Mouse (Mus musculus) kidney, postnatal 0 days (tissue): Measurements from ENCODE around the gene Pja2. TPM values are rescaled to one million over a fixed set of nuclear protein-coding genes. Genes with fewer than 3 reads are reported as not detected.
A peak's percentile ranks its signal among the peaks of the same experiment; 100 is the strongest.
"Not testable (repeated sequence)": the region's sequence is repeated elsewhere in the genome, so short reads cannot be mapped to it uniquely, and the experiment has no call there.

Source experiments
- ATAC-seq: fragments of 200-750 bp; cut with Nextera tagmentation; replicated peaks from 2 replicates; pipeline ENCODE4 v1.8.0; 2017; ENCODE audit warnings: low read depth, moderate number of reproducible peaks, moderate TSS enrichment, moderate library complexity; ENCODE audit not compliant: low FRiP score
- DNase-seq: peaks from one replicate; pipeline ENCODE4 v3.0.0-alpha.2; 2016; ENCODE audit warnings: low spot score
- H3K27ac ChIP-seq: fragments of 300-500 bp; sonication (generic); 2 replicates; pipeline ENCODE4 v1.5.1; 2014; ENCODE audit warnings: mild to moderate bottlenecking
- H3K27me3 ChIP-seq: fragments of 300-500 bp; sonication (generic); 2 replicates; pipeline ENCODE4 v1.6.1; 2014; ENCODE audit warnings: low read length, mixed read lengths; ENCODE audit not compliant: insufficient read depth
- H3K36me3 ChIP-seq: fragments of 300-500 bp; sonication (generic); 2 replicates; pipeline ENCODE4 v1.6.1; 2014; ENCODE audit warnings: low read length, mixed read lengths; ENCODE audit not compliant: insufficient read depth
- H3K4me1 ChIP-seq: fragments of 300-500 bp; sonication (generic); replicated peaks from 2 replicates; pipeline ENCODE4 v1.6.1; 2014; ENCODE audit warnings: antibody characterized with exemption, low read length, mixed read lengths; ENCODE audit not compliant: insufficient read depth
- H3K4me2 ChIP-seq: fragments of 300-500 bp; sonication (generic); 2 replicates; pipeline ENCODE4 v1.6.1; 2014; ENCODE audit warnings: mild to moderate bottlenecking, low read length, moderate library complexity, mixed read lengths
- H3K4me3 ChIP-seq: fragments of 300-500 bp; sonication (generic); replicated peaks from 2 replicates; pipeline ENCODE4 v1.5.1; 2014; ENCODE audit warnings: low read depth, low read length
- H3K9ac ChIP-seq: fragments of 300-500 bp; sonication (generic); 2 replicates; pipeline ENCODE4 v1.6.1; 2014; ENCODE audit warnings: low read depth, low read length
- H3K9me3 ChIP-seq: fragments of 300-500 bp; sonication (generic); replicated peaks from 2 replicates; pipeline ENCODE4 v1.6.1; 2016; ENCODE audit warnings: low read length, inconsistent platforms, mixed read lengths
- CTCF ChIP-seq: IDR thresholded peaks from 2 replicates; pipeline ENCODE4 v1.5.1; 2016; ENCODE audit warnings: antibody characterized with exemption, low read depth, mild to moderate bottlenecking, moderate library complexity
- WGBS: fragments of 180-500 bp; shearing (Covaris S2); extraction: QIAGEN DNeasy Blood & Tissue Kit; methylation state at CpG from one replicate; pipeline ENCODE4 v1.1.7; 2014; 5-methylcytosine and 5-hydroxymethylcytosine counted together
- microRNA-seq: library from miRNA; unstranded; fragments of <30 nt; microRNA quantifications from one replicate; pipeline ENCODE4, GENCODE M21; 2016
- polyA plus RNA-seq: library from polyadenylated mRNA; unstranded; fragments of >200 nt; fragmentation: Nextera tagmentation; extraction: Ambion mirVana; gene quantifications from 2 replicates; pipeline ENCODE4 v1.2.1, GENCODE M21; 2015

Gene Pja2
- polyA plus RNA-seq, 1 experiment from 2014 or later = 58.8 TPM

GRCm38 (mm10) chr17:64232134-64232533, 99.6 kb downstream of the Pja2 start:
- Histone ChIP-seq H3K4me1 (no peaks in the 10 kb centered on the region), H3K9me3 (no peaks in the 10 kb centered on the region), H3K4me2 (no peak overlapping the region), H3K27ac (no peak overlapping the region), H3K27me3 (no peaks in the 10 kb centered on the region), H3K4me3 (no peak overlapping the region), H3K36me3 (no peaks in the 10 kb centered on the region), H3K9ac (no peak overlapping the region)
- no peak for DNase-seq
- TF ChIP-seq CTCF = peak; percentile 41
- no peak for ATAC-seq
- WGBS = 62% methylated on average over 4 of the region's 4 CpGs

- not testable (repeated sequence) for H3K9me3 ChIP-seq, H3K27ac ChIP-seq, DNase-seq, H3K9ac ChIP-seq, H3K4me2 ChIP-seq, ATAC-seq, H3K4me3 ChIP-seq, H3K36me3 ChIP-seq, H3K4me1 ChIP-seq, H3K27me3 ChIP-seq
- WGBS = 92% methylated on average over 4 of the region's 4 CpGs
Measured at GRCm38 (mm10) chr17:64231637-64232036, 100.1 kb downstream of the Pja2 start.

- H3K9ac ChIP-seq = no peak overlapping the region
- H3K4me1 ChIP-seq = no peaks in the 10 kb centered on the region
- no peak overlapping the region for H3K4me3 ChIP-seq
- H3K36me3 ChIP-seq = no peaks in the 10 kb centered on the region
- H3K27me3 ChIP-seq = no peaks in the 10 kb centered on the region
- no peak for ATAC-seq
- 83% methylated on average over 8 of the region's 8 CpGs for WGBS
- H3K27ac ChIP-seq = no peak overlapping the region
- peak; percentile 62 for TF ChIP-seq CTCF
- no peak for DNase-seq
- H3K4me2 ChIP-seq = no peak overlapping the region
- H3K9me3 ChIP-seq = no peaks in the 10 kb centered on the region
Measured at GRCm38 (mm10) chr17:64231172-64231571, 100.5 kb downstream of the Pja2 start.

Small RNA genes lying within 50 kb of the gene (microRNA-seq; reads per million reads assigned to microRNA genes)
- not detected for gene Gm24194
